Mouse (Mus musculus) erythroblast, embryonic 14.5 days (primary cell): ENCODE measurements around the gene AI837181.

ENCODE experiments used
- GATA1 ChIP-seq: IDR thresholded peaks from 2 replicates; pipeline ENCODE4 v1.6.1; 2012; ENCODE audit warnings: low read length, inconsistent platforms, mixed read lengths
- TAL1 ChIP-seq: IDR thresholded peaks from 3 replicates; pipeline ENCODE4 v1.6.1; 2012; ENCODE audit warnings: low read length, inconsistent platforms, mixed read lengths

DNA sequence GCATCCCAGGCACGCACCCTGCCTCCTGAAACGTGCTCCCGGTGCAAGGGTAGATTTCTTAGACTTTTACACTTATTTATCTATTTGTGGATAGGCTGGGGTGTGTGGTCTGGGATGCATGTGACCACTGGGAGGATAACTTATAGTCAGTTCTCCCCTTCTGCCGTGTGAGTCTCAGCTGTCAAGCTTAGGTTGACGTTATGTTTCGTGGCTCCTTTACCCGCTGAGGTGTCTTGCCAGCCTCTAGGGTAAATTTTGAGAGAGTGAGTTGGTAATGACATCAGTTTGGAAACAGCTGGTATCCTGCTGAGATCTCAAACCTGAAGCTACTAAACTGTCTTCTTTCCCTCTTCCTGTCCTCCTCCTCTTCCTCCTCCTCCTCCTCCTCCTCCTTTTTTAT lies 19.0 kb upstream of the AI837181 start:
- TF ChIP-seq GATA1, result no peak
- no peak for TF ChIP-seq TAL1
